Mouse (Mus musculus): ENCODE data around the gene Tmem144.

- no peak for TF ChIP-seq POLR2A (IDR thresholded peaks at IDR 0.05; ENCODE audit: borderline replicate concordance, control insufficient read depth, low read depth, low read length)
- no peak for TF ChIP-seq CTCF (IDR thresholded peaks at IDR 0.05; ENCODE audit: control insufficient read depth, insufficient read depth, low read length)
These were observed 465 bp downstream of the Tmem144 start for GRCm38 (mm10) chr3:79852108-79852507.
